Comparison of ENCODE assay signal across 20 mouse cellular contexts in the genomic region with DNA sequence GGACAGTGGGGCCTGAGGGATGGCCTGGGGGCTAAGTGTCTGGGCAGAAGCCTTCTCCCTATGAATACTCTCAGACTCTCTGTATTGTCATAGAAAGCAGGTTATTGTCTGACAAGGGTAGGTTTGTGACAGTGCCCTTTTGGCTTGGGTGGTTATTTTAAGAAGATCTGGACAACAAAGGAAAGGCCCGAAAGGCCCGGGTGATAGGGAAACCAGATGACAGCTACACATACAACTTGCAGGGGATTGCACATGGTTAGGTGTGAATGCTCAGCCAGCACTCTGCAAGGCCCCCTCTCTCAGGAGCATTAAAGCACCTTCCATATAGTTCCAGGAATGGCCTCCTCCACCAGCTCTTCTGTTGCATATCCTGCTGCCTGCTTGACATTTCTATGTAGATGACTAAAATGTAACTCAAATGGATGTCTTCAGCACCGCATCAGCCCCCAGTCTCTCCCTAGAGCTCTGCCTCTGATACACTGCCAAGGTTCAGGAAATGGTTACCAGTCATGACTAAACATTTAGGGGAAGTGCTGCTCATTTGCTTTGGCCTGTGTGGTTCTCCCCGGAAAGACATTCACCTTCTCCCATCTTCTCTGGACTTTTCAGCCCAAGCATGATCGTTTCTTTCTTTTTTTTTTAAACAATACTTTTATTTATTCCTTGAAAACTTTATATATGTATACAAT.
DNase-seq lines count a peak whose midpoint lies in the region; ATAC-seq lines count a peak whose summit lies in the region.
"Had no signal": no experiment of that assay in that cellular context is flagged by ENCODE, and none has a peak within 500 bp of the region (broad histone marks: within the 10 kb centered on the region; RNA-seq: fewer than 3 reads in every experiment).

No protein-coding gene starts in this region.

- intact Hi-C loops in heart, postnatal 14 days (cut with DNase I): no loop called here

- DNase-seq in testis, postnatal 10 days (ENCODE audit: low spot score): peak; percentile 16
- DNase-seq in testis, postnatal 14 days (ENCODE audit: low spot score): no peak
- peak; percentile 39 for DNase-seq in NIH3T3 (ENCODE audit: low read depth)
- no peak for DNase-seq in urinary bladder, postnatal 10 days (ENCODE audit: low spot score)
- DNase-seq in left cerebral cortex, adult 9 months (ENCODE audit: low spot score in 2 of 2): no peak
- no peak for DNase-seq in heart, postnatal 14 days
- DNase-seq: adrenal gland, adult 8-10 months; B cell, adult 2 months; cerebellum, adult 11-12 months; cerebellum, adult 9-10 months; cerebellum, postnatal 25 days; gastrocnemius, adult 2 months; gastrocnemius, postnatal 25 days; heart, adult 18-20 months; heart, postnatal 4 days; kidney, adult 8-10 months had no signal

- peak; percentile 75 for ATAC-seq in granulocyte monocyte progenitor cell, adult 5-6 weeks (replicated peaks; ENCODE audit: poor library complexity, severe bottlenecking)
- peak; percentile 46; the same call in 1 of the 2 replicates for ATAC-seq in megakaryocyte progenitor cell, adult 5-6 weeks (replicated peaks; ENCODE audit: poor library complexity)
- ATAC-seq: forebrain, embryonic 13.5 days; intestine, postnatal 0 days had no signal

Comparison
In these comparisons a context has a peak if more than half of its experiments do, and no peak if none do; other contexts are left out.
1. DNase-seq: peak in testis, postnatal 10 days (single experiment) and NIH3T3 (single experiment); none in testis, postnatal 14 days (single experiment), urinary bladder, postnatal 10 days (single experiment), left cerebral cortex, adult 9 months (0 of 2) and heart, postnatal 14 days (0 of 2).